Mouse (Mus musculus): ENCODE measurements around the gene Gm37240.
A peak's percentile ranks its signal among the peaks of the same experiment; 100 is the strongest.

Gene Gm37240

DNA sequence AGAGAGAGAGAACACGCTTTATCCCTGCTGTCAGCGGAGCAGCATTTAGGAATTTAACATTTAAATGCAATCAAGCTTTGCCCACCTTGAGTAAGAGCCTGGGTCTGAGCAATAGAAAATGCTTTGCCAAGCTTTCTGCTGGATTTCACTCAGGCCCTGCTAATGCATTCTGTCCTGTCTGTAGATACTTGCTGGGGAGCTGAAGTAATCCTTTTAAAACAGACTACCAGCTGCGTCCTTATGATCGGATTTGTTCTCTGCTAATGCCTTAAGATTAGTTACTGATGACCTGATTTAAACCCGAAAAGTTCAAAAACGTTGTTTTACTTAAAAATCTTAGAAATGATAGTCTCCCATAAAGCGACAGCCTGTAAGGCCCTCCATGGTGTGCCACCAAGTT lies 206.2 kb downstream of the Gm37240 start:
- DNase-seq (ENCODE audit: low spot score in 2 of 2), result no peak

- no peak for DNase-seq (ENCODE audit: low spot score in 2 of 2)
Observed at GRCm38 (mm10) chr3:85679960-85680359, 207.4 kb downstream of the Gm37240 start.

DNA sequence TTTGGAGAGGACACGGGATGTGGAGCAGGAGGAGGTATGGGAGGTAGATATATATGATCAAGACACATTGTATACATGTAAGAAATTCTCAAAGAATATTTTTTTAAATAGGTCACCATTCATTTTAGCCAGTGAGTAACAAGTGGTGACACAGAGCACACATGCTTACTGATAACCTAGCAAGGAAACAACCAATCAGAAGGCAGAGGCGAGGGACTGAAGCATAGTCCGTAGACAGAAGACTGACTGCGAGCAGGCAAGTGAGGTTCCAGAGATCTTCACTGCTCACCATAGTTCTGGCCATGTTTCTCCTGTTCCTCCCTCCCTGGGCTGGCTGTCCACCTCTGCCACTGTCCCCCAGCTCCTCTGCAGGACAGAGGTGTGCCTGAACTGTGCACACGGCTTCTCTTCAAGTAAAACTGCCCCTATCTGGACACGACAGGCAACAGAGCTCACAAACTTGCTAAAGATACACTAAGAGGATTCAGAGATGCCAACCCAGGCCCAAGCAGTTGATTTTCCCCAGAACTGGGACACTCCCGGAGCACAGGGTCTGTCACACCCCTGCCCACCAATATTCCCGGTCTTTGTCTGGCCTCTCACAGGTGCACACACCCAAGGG lies 207.9 kb downstream of the Gm37240 start:
- no peak for DNase-seq (ENCODE audit: low spot score in 2 of 2)

GRCm38 (mm10) chr3:85677952-85678351 lies 209.4 kb downstream of the Gm37240 start:
- no peak for DNase-seq (ENCODE audit: low spot score in 2 of 2)

DNA sequence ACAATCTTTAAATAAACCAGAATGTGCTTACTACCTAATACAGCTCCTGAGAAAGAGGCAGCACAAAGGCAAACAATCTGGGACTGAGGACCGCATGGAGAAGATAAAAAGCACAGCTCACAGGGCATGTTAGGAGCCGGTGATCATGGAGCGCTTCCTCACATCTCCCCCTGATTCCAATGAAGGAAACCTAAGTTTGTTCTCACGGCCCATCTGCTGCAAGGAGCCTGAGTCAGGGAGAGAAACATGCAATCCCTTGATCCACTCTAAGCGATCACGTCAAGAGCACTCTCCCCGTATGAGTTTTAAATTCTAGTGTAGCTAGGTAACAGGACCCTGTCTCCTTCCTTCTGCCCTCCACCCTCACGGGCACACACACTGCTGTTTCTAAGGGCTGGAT lies 210.2 kb downstream of the Gm37240 start:
- DNase-seq (ENCODE audit: low spot score in 2 of 2), result no peak

GRCm38 (mm10) chr3:85669844-85670243 lies 217.5 kb downstream of the Gm37240 start:
- DNase-seq (ENCODE audit: low spot score in 2 of 2), result no peak

GRCm38 (mm10) chr3:85667683-85668082 lies 219.6 kb downstream of the Gm37240 start:
- no peak for DNase-seq (ENCODE audit: low spot score in 2 of 2)

DNA sequence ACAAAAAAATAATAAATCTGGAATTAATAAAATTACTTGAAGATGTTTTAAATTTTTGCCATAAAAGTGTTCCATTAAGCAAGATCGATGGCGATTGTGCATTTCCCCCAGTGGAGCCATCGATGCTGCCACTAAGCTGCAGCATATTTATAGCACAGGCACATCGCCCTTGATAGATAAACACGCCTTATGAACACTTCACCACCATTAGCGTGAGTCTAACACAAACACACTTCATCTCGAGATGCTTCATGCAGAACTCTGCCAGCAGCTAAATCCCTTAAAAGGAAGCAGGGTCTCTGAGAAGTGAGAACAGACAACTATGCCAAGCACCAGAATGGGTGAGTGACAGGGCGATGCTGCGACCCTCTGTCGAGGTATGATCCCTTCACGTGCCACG lies 220.6 kb downstream of the Gm37240 start:
- no peak for DNase-seq (ENCODE audit: low spot score in 2 of 2)

DNA sequence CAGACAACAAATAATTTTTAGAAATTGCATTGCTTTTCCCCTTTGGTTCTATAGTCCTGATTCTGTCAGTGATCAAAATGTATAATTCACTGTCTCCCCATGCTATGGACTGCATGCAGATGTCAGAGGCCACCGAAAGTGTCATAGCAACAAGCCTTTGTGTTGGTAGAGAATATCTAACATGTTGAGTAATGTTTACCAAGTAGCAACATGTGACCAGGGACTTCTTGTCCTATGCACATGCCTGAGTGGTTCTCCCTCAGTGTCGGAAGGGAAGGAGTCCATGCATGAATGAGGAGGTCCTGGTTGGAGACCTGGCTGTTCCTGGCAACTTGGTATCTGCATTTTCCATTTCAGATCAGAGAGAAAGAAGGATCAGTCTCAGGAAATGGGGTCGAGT lies 221.2 kb downstream of the Gm37240 start:
- no peak for DNase-seq (ENCODE audit: low spot score in 2 of 2)

DNA sequence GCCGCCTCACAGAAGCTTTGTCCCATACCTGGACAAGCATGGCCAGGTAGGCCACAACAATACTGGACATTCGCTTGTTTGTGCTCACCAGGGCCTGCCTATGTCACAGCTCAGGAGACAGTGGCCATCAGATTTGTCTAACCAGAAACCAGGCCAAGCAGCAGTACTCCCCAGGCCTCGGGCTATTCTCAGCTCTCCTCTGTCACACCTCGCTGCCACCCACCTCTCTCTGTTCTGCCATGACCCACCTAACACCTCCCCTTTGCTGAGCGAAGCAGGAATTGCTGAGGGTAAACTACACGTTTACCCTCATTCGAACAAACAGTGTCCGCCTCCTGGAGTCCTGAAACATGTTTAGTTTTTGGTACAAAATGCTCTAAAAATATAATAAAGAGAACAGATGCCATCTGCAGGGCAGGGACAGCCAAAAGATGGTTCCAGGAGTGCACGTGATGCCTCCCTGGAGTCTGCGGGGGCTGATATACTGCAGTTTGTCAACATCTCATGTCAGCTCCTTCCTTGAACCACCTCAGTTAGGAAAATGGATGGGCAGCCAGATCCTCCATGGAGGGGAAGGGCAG lies 222.6 kb downstream of the Gm37240 start:
- DNase-seq (ENCODE audit: low spot score in 2 of 2), result no peak

- no peak for DNase-seq (ENCODE audit: low spot score in 2 of 2)
Observed at GRCm38 (mm10) chr3:85663826-85664225, 223.5 kb downstream of the Gm37240 start.

GRCm38 (mm10) chr3:85661926-85662813 lies 225.1 kb downstream of the Gm37240 start:
- DNase-seq (ENCODE audit: low spot score in 2 of 2), result no peak

DNA sequence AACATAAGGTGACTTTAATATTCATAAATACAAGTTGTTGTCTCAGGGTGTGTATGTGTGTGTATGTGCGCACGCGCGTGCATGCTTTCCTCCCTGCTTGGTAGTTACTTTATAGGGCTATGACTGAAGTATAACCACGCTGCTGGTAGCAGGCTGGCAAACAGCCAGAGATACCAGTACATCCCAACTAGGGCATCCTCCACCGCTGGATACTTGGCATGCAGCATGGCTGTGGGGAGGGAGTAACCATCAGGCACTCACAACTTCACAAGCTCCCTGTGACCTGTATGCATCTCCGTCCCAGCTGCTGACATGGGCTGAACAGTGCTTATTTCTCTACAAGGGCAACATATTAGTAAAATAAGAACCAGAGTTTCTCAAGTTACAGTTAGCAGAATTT lies 227.6 kb downstream of the Gm37240 start:
- no peak for DNase-seq (ENCODE audit: low spot score in 2 of 2)

DNA sequence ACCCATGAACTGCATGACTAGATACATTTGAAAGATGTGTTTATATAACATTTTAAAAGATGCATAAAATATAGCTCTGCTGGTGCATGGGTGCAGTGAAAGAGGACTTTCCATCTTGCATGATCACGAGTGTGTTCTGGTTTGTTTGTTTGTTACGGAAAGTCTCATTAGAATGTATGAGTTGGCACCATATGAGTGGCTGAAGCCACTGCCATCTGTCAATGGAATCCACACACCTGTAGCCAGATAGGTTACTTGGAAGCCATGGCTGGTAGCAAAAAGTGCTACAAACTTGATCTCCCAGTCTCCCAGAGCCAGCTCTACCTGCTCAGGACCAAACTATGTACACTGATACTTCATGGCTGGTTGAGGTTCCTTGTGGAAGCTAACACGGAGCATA lies 231.8 kb downstream of the Gm37240 start:
- DNase-seq (ENCODE audit: low spot score in 2 of 2), result no peak

- DNase-seq (ENCODE audit: low spot score in 2 of 2), result no peak
Observed at GRCm38 (mm10) chr3:85652727-85653665, 234.3 kb downstream of the Gm37240 start.

- DNase-seq (ENCODE audit: low spot score in 2 of 2), result no peak
Observed at GRCm38 (mm10) chr3:85649176-85649575, 238.1 kb downstream of the Gm37240 start.

DNA sequence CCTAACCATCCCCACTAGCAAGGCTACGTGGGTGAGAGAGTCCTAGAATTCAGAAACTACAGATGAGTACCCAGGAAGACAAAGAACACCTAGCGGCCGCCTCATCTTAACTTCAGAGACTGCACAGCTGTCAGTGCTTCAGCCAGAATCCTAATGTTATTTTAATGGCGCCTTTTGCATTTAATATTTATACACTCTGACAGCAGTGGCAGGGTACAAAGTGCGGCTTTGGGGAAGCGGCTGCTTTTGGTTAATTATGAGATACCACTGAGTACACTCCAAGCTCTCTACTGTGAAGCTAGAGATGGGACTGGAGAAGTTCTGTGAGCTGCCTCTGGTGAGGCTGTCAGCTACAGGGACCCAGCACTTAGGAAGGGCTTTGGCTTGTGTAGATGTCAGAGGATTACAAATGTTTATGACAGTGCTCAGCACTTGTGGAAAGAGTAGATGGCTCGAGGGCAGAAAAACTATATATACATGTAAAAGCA lies 241.8 kb downstream of the Gm37240 start:
- no peak for DNase-seq (ENCODE audit: low spot score in 2 of 2)

DNA sequence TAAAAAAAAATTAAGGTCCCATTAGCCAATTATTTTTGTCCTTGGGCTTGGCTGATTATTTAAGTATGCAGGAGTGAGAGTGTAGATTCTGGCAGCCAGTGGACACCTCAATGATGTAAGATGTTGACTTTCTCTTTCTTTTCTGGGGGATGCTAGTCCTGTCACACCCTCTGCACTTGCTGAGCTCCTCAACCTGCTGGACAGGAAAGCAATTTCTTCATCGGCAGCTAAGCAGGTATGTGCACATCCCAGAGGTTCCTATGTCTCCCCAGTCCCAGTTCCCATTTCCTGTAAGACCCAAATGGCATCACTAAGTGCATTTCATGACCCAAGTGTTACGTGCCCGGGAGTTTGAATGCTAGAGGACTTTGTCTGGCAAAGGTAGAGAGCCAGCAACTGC lies 242.5 kb downstream of the Gm37240 start:
- DNase-seq (ENCODE audit: low spot score in 2 of 2), result no peak

- no peak for DNase-seq (ENCODE audit: low spot score in 2 of 2)
Observed at GRCm38 (mm10) chr3:85641751-85642150, 245.6 kb downstream of the Gm37240 start.

DNA sequence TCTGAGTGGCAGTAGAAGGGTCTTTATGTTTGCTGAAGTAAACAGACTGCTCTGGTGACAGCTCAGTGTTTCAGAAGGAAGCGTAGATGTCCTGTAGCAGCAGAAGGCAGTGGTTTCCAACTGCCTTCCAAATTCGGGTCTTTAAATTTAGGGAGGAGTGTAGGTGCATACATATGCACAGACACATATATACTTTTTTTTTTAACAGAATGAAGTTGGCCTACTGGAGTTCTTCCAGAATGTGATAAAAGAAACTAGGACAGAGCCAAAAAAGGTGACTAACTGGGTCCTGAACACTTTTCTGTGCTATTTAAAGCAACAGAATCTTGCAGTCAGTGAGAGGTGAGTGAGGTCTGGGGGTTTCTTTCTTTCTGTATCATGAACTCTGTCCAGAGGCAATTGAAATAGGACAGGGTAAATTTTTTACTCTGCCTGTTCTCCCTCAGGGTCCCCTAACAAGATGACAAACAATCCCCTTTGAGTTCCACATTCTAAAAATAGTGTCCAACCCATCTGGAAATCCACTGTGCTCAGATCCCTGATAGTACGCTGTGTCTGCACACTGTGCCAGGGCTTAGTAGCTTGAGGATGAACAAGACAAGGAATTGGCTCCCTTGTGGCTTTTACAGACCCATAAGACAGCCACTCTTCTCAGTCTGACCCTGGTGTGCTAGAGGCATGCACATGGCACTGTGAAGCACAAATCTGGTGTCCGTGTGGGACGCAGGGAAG lies 250.4 kb downstream of the Gm37240 start:
- peak; percentile 4 to 28 for DNase-seq (ENCODE audit: low spot score in 2 of 2)

DNA sequence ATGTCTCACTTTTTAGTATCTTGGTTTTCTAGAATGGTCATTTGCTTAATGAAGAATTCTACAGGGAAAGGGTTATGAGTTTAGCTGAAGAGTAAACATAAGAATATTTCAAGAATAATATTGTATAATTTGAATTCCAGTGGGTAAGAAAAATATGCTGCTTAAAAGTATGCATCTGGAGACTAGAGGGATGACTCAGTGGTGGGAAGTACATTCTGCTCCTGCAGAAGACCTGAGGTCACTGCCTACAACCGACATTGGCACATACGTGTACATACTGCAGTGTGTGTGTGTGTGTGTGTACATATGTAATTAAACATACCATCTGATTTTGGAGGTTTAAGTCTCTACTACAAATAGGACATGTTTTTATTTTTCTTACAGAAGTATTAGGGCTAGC lies 251.7 kb downstream of the Gm37240 start:
- DNase-seq (ENCODE audit: low spot score in 2 of 2), result no peak

Data from heart, adult 9 months (tissue).